Mouse (Mus musculus) liver, adult 2 months (tissue): ENCODE data around the gene Map3k7cl. TPM values are rescaled to one million over a fixed set of nuclear protein-coding genes. Genes with fewer than 3 reads are reported as not detected.

ENCODE experiments used
- DNase-seq: peaks from one replicate; pipeline ENCODE4 v3.0.0-alpha.2; 2011; ENCODE audit warnings: low read depth, low spot score; ENCODE audit errors: extremely low read depth
- H3K27ac ChIP-seq: fragments of 200-500 bp; replicated peaks from 2 replicates; pipeline ENCODE4 v1.5.1; 2012; ENCODE audit warnings: low read depth, mild to moderate bottlenecking, control low read depth, inconsistent platforms, low read length; ENCODE audit not compliant: insufficient read depth
- H3K27me3 ChIP-seq: fragments of 200-500 bp; 2 replicates; pipeline ENCODE4 v1.6.1; 2012; ENCODE audit warnings: mild to moderate bottlenecking, moderate library complexity, low read length, inconsistent platforms; ENCODE audit not compliant: control insufficient read depth, insufficient read depth
- H3K36me3 ChIP-seq: fragments of 200-500 bp; 2 replicates; pipeline ENCODE4 v1.6.1; 2012; ENCODE audit warnings: low read length, inconsistent platforms; ENCODE audit not compliant: control insufficient read depth, insufficient read depth
- H3K4me1 ChIP-seq: fragments of 200-500 bp; 2 replicates; pipeline ENCODE4 v1.6.1; 2011; ENCODE audit warnings: low read length; ENCODE audit not compliant: control insufficient read depth, insufficient read depth
- H3K4me3 ChIP-seq: fragments of 200-500 bp; 2 replicates; pipeline ENCODE4 v1.5.1; 2011; ENCODE audit warnings: low read depth, mild to moderate bottlenecking, control low read depth, low read length, moderate library complexity; ENCODE audit not compliant: insufficient read depth
- H3K79me2 ChIP-seq: fragments of 200-500 bp; 2 replicates; pipeline ENCODE4 v1.6.1; 2012; ENCODE audit warnings: inconsistent platforms, mild to moderate bottlenecking, low read length, moderate library complexity; ENCODE audit not compliant: control insufficient read depth, insufficient read depth
- H3K9ac ChIP-seq: fragments of 200-500 bp; 2 replicates; pipeline ENCODE4 v1.6.1; 2012; ENCODE audit warnings: low read depth, mild to moderate bottlenecking, control low read depth, inconsistent platforms, low read length
- CTCF ChIP-seq: fragments of 200-500 bp; IDR thresholded peaks from 2 replicates; pipeline ENCODE4 v1.5.1; 2011; ENCODE audit warnings: low read depth, low read length, control low read depth
- POLR2A ChIP-seq: fragments of 200-500 bp; IDR thresholded peaks from 2 replicates; pipeline ENCODE4 v1.6.1; 2011; ENCODE audit warnings: low read length, control low read depth; ENCODE audit not compliant: insufficient read depth; ENCODE audit errors: extremely low read depth
- WGBS: fragments of 180-500 bp; shearing (Covaris S2); methylation state at CpG from one replicate; pipeline ENCODE4 v1.1.7; 2018; 5-methylcytosine and 5-hydroxymethylcytosine counted together
- polyA plus RNA-seq: library from polyadenylated mRNA; depleted of rRNA; stranded (reverse); fragments of >200 nt; gene quantifications from 2 replicates; pipeline ENCODE4 v1.2.3, GENCODE M21; 2012
- total RNA-seq: library from RNA; depleted of rRNA; stranded (reverse); fragments of >200 nt; gene quantifications from 2 replicates; pipeline ENCODE4 v1.2.3, GENCODE M21; 2014

The Map3k7cl gene
- total and polyA plus RNA-seq, 2 experiments = not detected

DNA sequence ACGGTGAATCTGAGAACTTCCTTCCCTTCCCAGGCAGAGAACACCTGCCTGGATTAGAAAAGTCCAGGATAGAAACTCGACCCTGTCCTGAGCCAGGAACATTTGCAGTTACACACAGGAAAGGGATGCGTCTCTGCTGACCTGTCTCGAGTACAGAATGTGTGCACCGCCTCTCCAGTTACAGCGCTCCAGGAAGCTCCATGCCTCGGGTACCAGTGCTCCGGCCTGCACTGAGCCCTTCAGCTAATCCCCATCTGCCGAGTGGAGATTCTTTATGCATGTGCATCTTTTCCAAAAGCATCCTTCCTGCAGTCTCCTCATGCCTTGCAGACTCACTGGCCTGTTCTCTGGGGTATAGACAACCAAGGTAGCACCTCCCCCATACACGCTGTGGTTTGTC lies 24.4 kb upstream of the Map3k7cl start:
- no peak overlapping the region for H3K4me3 ChIP-seq
- TF ChIP-seq CTCF (no peak), POLR2A (no peak)
- DNase-seq = no peak
- no peaks in the 10 kb centered on the region for H3K27me3 ChIP-seq
- peaks cover 8% of the 10 kb centered on the region for H3K4me1 ChIP-seq
- 80% methylated on average over 10 of the region's 10 CpGs for WGBS
- no peak overlapping the region for H3K9ac ChIP-seq
- no peaks in the 10 kb centered on the region for H3K79me2 ChIP-seq
- H3K36me3 ChIP-seq = no peaks in the 10 kb centered on the region
- no peak overlapping the region for H3K27ac ChIP-seq

DNA sequence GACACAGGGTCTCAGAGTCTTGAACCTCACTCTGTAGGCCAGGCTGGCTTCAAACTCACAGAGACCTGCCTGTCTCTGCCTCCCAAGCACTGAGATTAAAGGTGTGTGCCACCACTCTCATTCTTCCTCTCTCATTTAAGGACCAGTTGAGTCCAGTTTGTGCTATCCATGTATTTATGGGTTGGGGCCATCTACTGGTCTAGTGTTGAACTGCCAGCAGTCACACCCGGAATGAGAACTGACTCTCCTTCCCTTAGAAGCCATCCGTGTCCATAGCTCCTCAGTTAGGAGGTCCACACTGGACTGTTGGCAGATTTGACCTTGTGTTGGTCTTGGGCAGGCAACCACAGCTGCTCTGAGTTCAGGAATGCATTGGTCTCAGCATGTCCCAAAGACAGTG lies 4.8 kb upstream of the Map3k7cl start:
- Histone ChIP-seq H3K27ac (no peak overlapping the region), H3K9ac (no peak overlapping the region), H3K27me3 (no peaks in the 10 kb centered on the region), H3K4me1 (no peaks in the 10 kb centered on the region), H3K36me3 (no peaks in the 10 kb centered on the region), H3K4me3 (no peak overlapping the region), H3K79me2 (no peaks in the 10 kb centered on the region)
- TF ChIP-seq POLR2A (no peak), CTCF (peak; percentile 58)
- DNase-seq = peak; percentile 39
- 28% methylated on average over 2 of the region's 2 CpGs for WGBS

DNA sequence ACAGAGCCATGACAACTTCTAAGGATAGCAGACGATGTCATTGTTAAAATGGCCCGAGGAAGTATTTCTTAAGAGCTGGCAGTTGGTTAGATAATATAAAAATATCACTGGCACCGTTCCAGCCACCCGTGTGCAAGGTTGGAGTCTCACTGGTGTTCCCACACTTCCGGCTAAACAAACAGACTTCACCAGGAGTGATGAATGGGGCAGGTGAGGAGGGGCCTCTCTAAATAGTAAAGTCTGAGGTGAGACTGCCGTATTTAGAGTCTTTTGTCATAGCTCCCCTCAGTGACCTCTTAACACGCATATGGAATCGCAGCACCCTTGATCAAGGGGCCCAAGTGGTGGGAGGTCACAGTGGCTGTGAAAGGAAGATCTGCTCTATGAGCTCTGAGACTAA lies 3.2 kb downstream of the Map3k7cl start:
- Histone ChIP-seq H3K36me3 (no peaks in the 10 kb centered on the region), H3K27ac (no peak overlapping the region), H3K27me3 (no peaks in the 10 kb centered on the region), H3K9ac (no peak overlapping the region), H3K79me2 (no peaks in the 10 kb centered on the region), H3K4me3 (no peak overlapping the region), H3K4me1 (no peaks in the 10 kb centered on the region)
- no peak for TF ChIP-seq CTCF
- no peak for TF ChIP-seq POLR2A
- 52% methylated on average over 8 of the region's 8 CpGs for WGBS
- no peak for DNase-seq

DNA sequence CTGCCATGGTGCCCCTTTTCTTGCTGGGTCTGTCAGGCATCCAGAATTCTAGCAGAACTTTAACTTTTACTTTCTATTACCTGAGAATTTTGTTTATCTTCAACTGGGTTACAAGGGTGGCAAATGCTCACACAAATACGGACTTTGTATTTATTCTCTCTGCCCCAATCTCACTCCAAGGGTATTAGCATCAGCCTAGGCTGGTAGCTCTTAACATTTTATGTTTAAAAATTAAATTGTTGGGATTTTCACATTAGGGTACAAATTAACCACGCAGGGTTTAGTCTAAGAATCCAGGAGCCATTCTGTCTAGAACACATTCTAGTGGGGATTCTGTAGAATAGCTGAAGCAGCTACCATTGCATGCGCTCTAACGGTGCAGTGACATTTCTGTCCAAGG lies 8.4 kb downstream of the Map3k7cl start:
- TF ChIP-seq POLR2A (no peak), CTCF (no peak)
- Histone ChIP-seq H3K79me2 (no peaks in the 10 kb centered on the region), H3K36me3 (no peaks in the 10 kb centered on the region), H3K27me3 (no peaks in the 10 kb centered on the region), H3K4me1 (no peaks in the 10 kb centered on the region), H3K4me3 (no peak overlapping the region), H3K9ac (no peak overlapping the region), H3K27ac (no peak overlapping the region)
- no peak for DNase-seq
- 64% methylated on average over 4 of the region's 4 CpGs for WGBS

DNA sequence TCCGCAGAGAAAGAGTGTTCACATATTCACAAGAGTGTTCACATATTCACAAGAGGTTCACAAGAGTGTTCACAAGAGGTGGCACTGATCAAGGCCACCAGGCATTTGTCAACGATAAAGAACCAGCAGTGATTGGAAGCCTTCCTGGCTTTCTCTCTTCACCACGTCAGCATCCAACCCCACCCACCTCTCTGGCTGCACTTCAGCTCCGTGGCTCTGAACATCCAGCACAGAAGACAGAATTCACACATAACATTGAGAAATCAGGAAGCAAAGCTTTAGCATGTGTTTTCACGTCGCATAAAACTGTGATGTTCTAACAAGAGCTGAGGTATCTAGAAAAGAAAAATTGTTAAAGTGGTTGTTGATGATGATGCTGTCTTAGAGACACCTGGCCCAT lies 10.4 kb downstream of the Map3k7cl start:
- Histone ChIP-seq H3K4me3 (no peak overlapping the region), H3K9ac (no peak overlapping the region), H3K79me2 (no peaks in the 10 kb centered on the region), H3K27me3 (no peaks in the 10 kb centered on the region), H3K4me1 (no peaks in the 10 kb centered on the region), H3K27ac (no peak overlapping the region), H3K36me3 (no peaks in the 10 kb centered on the region)
- WGBS = 67% methylated on average over 6 of the region's 6 CpGs
- no peak for DNase-seq
- TF ChIP-seq CTCF = no peak

DNA sequence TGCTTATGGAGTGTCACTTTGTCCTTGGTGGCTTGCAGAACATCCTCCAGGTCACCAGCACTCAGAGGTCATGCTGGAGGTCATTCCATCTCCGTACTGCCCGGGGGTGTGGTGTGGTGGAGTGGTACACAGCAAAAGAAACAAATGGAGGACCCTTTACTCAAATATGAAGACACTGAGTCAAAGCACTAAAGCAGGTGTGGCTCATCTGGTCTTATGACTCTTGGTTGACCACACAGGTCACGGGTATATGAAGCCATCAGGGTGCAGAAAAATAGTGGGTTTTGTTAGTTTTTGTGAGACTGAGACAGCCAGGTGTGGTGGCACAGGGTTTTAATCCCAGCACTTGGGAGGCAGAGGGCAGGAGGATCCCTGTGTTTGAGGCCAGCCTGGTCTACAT lies 11.4 kb downstream of the Map3k7cl start:
- 62% methylated on average over 3 of the region's 3 CpGs for WGBS
- Histone ChIP-seq H3K4me3 (no peak overlapping the region), H3K4me1 (no peaks in the 10 kb centered on the region), H3K79me2 (no peaks in the 10 kb centered on the region), H3K27me3 (no peaks in the 10 kb centered on the region), H3K9ac (no peak overlapping the region), H3K36me3 (no peaks in the 10 kb centered on the region), H3K27ac (no peak overlapping the region)
- no peak for DNase-seq
- TF ChIP-seq POLR2A (no peak), CTCF (no peak)
